Mouse (Mus musculus): ENCODE measurements around the gene Adarb2. TPM values are rescaled to one million over a fixed set of nuclear protein-coding genes. Genes with fewer than 3 reads are reported as not detected.

Gene Adarb2
- polyA plus RNA-seq, 1 experiment from 2014 or later: 18.5 TPM

DNA sequence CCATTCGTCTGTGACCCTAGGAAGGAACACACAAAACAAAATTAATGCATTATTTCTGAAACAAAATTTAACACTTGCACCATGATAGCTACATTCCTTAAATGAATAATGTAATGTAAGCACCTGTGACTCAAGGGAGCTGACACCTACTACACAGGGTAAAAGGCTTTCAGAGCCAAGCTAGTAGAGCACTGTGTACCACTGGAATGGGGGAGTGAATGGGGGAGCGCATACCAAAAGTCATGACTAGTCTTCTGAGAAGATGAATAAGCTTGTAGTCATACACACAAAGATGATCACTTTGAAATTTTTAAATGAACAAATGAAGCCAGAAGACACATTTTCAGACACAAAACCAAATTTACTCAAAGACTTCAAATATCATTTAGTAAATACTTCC lies 603.3 kb downstream of the Adarb2 start:
- H3K9ac ChIP-seq (replicated peaks): no peak overlapping the region
- no peak overlapping the region for H3K4me2 ChIP-seq (replicated peaks)
- no peak overlapping the region for H3K4me3 ChIP-seq
- H3K4me1 ChIP-seq: no peaks in the 10 kb centered on the region
- WGBS: 95% methylated on average over 2 of the region's 2 CpGs
- peaks cover 11% of the 10 kb centered on the region for H3K36me3 ChIP-seq
- H3K27ac ChIP-seq (replicated peaks): no peak overlapping the region
- no peaks in the 10 kb centered on the region for H3K27me3 ChIP-seq
- H3K9me3 ChIP-seq: no peaks in the 10 kb centered on the region
- no peak for ATAC-seq (ENCODE audit: low FRiP score, low read depth)

All from midbrain, embryonic 12.5 days (tissue).